Mouse (Mus musculus): ENCODE measurements around the gene Gm6880. TPM values are rescaled to one million over a fixed set of nuclear protein-coding genes. Genes with fewer than 3 reads are reported as not detected.

The Gm6880 gene
- 0.33 TPM in 1 of 2 replicates, not detected in the other for polyA plus RNA-seq (2015; fragmentation: Nextera tagmentation; extraction: Ambion mirVana)

DNA sequence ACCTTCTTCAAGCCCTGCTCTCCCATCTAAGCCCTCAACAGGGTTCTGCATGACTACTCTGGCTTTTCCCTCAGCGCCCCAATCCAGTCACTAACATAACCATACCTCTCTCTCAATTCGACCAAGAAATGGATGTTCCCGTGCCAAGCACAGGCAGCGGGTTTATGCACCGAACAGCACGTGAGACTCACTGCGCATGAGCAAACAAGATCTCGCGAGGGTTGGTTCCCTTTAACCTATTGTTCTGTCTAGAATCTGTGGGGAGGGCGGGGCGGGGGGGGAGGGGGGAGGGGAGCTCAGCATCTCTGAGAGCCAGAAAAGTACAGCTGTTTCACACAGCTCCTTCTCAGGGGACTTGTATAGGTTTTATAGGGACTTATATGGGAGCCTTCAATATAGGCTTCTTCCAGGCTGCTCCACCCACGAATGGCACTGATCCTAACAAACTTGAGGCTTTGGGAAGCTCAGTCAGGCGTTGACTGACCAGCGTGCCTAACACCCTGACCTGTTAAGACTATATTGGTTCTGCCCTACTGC lies at the start of gene Gm6880:
Gene Gm6880 (minus strand): TSS at position 51 of the 537 bp plus-strand sequence.

Other genes starting within 250 kb of the Gm6880 start
- gene Flna, start 231.6 kb downstream of the Gm6880 start, polyA plus RNA-seq (2015; fragmentation: Nextera tagmentation; extraction: Ambion mirVana): 55.4 and 60.8 TPM in 2 replicates
- gene Emd, start 226.7 kb downstream of the Gm6880 start, polyA plus RNA-seq (2015; fragmentation: Nextera tagmentation; extraction: Ambion mirVana): 8.9 and 9.7 TPM in 2 replicates
- 431 and 454 TPM in 2 replicates for gene Rpl10, start 210.6 kb downstream of the Gm6880 start, polyA plus RNA-seq (2015; fragmentation: Nextera tagmentation; extraction: Ambion mirVana)
- gene Taz, start 199.5 kb downstream of the Gm6880 start, polyA plus RNA-seq (2015; fragmentation: Nextera tagmentation; extraction: Ambion mirVana): 67.0 and 73.2 TPM in 2 replicates
- 46.5 and 53.2 TPM in 2 replicates for gene Dnase1l1, start 199.1 kb downstream of the Gm6880 start, polyA plus RNA-seq (2015; fragmentation: Nextera tagmentation; extraction: Ambion mirVana)
- 71.0 and 77.7 TPM in 2 replicates for gene Atp6ap1, start 184.3 kb downstream of the Gm6880 start, polyA plus RNA-seq (2015; fragmentation: Nextera tagmentation; extraction: Ambion mirVana)
- gene Gdi1, start 176.4 kb downstream of the Gm6880 start, polyA plus RNA-seq (2015; fragmentation: Nextera tagmentation; extraction: Ambion mirVana): 65.1 and 70.0 TPM in 2 replicates
- 36.6 and 42.8 TPM in 2 replicates for gene Fam50a, start 168.4 kb downstream of the Gm6880 start, polyA plus RNA-seq (2015; fragmentation: Nextera tagmentation; extraction: Ambion mirVana)
- 1.9 and 2.5 TPM in 2 replicates for gene Plxna3, start 152.3 kb downstream of the Gm6880 start, polyA plus RNA-seq (2015; fragmentation: Nextera tagmentation; extraction: Ambion mirVana)
- 63.8 and 71.3 TPM in 2 replicates for gene Lage3, start 127.8 kb downstream of the Gm6880 start, polyA plus RNA-seq (2015; fragmentation: Nextera tagmentation; extraction: Ambion mirVana)
- 53.7 and 55.0 TPM in 2 replicates for gene Ubl4a, start 108.2 kb downstream of the Gm6880 start, polyA plus RNA-seq (2015; fragmentation: Nextera tagmentation; extraction: Ambion mirVana)
- 8.3 and 8.4 TPM in 2 replicates for gene Slc10a3, start 108.0 kb downstream of the Gm6880 start, polyA plus RNA-seq (2015; fragmentation: Nextera tagmentation; extraction: Ambion mirVana)
- 23.3 and 28.6 TPM in 2 replicates for gene Fam3a, start 88.1 kb downstream of the Gm6880 start, polyA plus RNA-seq (2015; fragmentation: Nextera tagmentation; extraction: Ambion mirVana)
- gene Ikbkg, start 88.1 kb downstream of the Gm6880 start, polyA plus RNA-seq (2015; fragmentation: Nextera tagmentation; extraction: Ambion mirVana): 14.9 and 15.4 TPM in 2 replicates
- gene G6pdx, start 52.2 kb downstream of the Gm6880 start, polyA plus RNA-seq (2015; fragmentation: Nextera tagmentation; extraction: Ambion mirVana): 8.1 and 17.5 TPM in 2 replicates
- gene Olfr1326-ps1, start 93.5 kb upstream of the Gm6880 start, polyA plus RNA-seq (2015; fragmentation: Nextera tagmentation; extraction: Ambion mirVana): not detected in 2 replicates
- not detected in 2 replicates for gene Olfr1325, start 111.3 kb upstream of the Gm6880 start, polyA plus RNA-seq (2015; fragmentation: Nextera tagmentation; extraction: Ambion mirVana)
- gene Gm5640, start 164.2 kb upstream of the Gm6880 start, polyA plus RNA-seq (2015; fragmentation: Nextera tagmentation; extraction: Ambion mirVana): not detected in 2 replicates